Mouse (Mus musculus) cerebral cortex, adult 2 months (tissue): ENCODE results near the gene Zdhhc22.

Experiments used
- WGBS: fragments of 180-500 bp; shearing (Covaris S2); methylation state at CpG from one replicate; pipeline ENCODE4 v1.1.7; 2018; 5-methylcytosine and 5-hydroxymethylcytosine counted together

The Zdhhc22 gene

GRCm38 (mm10) chr12:86995931-86996330 is 5.7 kb upstream of the Zdhhc22 start:
- 84% methylated on average over 6 of the region's 6 CpGs for WGBS

GRCm38 (mm10) chr12:86994776-86995175 is 4.5 kb upstream of the Zdhhc22 start:
- 65% methylated on average over 3 of the region's 3 CpGs for WGBS

GRCm38 (mm10) chr12:86994166-86994565 is 3.9 kb upstream of the Zdhhc22 start:
- WGBS, result 65% methylated on average over 4 of the region's 4 CpGs

- 26% methylated on average over 2 of the region's 2 CpGs for whole genome bisulfite sequencing
Observed at GRCm38 (mm10) chr12:86990755-86991110, 503 bp upstream of the Zdhhc22 start.

- WGBS, result 1% methylated on average over 15 of the region's 15 CpGs
Observed at GRCm38 (mm10) chr12:86989378-86989777, 852 bp downstream of the Zdhhc22 start.

- WGBS, result 68% methylated on average over 16 of the region's 16 CpGs
Observed at GRCm38 (mm10) chr12:86988227-86988626, 2.0 kb downstream of the Zdhhc22 start.

GRCm38 (mm10) chr12:86986562-86986961 is 3.7 kb downstream of the Zdhhc22 start:
- 47% methylated on average over 4 of the region's 4 CpGs for WGBS

GRCm38 (mm10) chr12:86984194-86984555 is 6.1 kb downstream of the Zdhhc22 start:
- WGBS, result 26% methylated on average over 6 of the region's 6 CpGs

GRCm38 (mm10) chr12:86983470-86984193 is 6.6 kb downstream of the Zdhhc22 start:
- 11% methylated on average over 28 of the region's 28 CpGs for WGBS

GRCm38 (mm10) chr12:86981180-86981579 is 9.1 kb downstream of the Zdhhc22 start:
- 36% methylated on average over 9 of the region's 9 CpGs for WGBS

- 8% methylated on average over 15 of the region's 15 CpGs for WGBS
Observed at GRCm38 (mm10) chr12:86977833-86978232, 12.4 kb downstream of the Zdhhc22 start.

- WGBS, result 69% methylated on average over 6 of the region's 6 CpGs
Observed at GRCm38 (mm10) chr12:86976511-86977168, 13.6 kb downstream of the Zdhhc22 start.

GRCm38 (mm10) chr12:86975761-86976160 is 14.5 kb downstream of the Zdhhc22 start:
- WGBS, result 65% methylated on average over 10 of the region's 10 CpGs

- 9% methylated on average over 40 of the region's 40 CpGs for WGBS
Observed at GRCm38 (mm10) chr12:86974387-86975288, 15.6 kb downstream of the Zdhhc22 start.

GRCm38 (mm10) chr12:86973706-86974105 is 16.5 kb downstream of the Zdhhc22 start:
- whole genome bisulfite sequencing, result 22% methylated on average over 8 of the region's 8 CpGs

- 9% methylated on average over 7 of the region's 7 CpGs for WGBS
Observed at GRCm38 (mm10) chr12:86973216-86973615, 17.0 kb downstream of the Zdhhc22 start.

- 92% methylated on average over 7 of the region's 7 CpGs for WGBS
Observed at GRCm38 (mm10) chr12:86971089-86971488, 19.1 kb downstream of the Zdhhc22 start.

- 68% methylated on average over 3 of the region's 3 CpGs for WGBS
Observed at GRCm38 (mm10) chr12:86969220-86969601, 21.0 kb downstream of the Zdhhc22 start.

- 30% methylated on average over 13 of the region's 13 CpGs for WGBS
Observed at GRCm38 (mm10) chr12:86968468-86969219, 21.6 kb downstream of the Zdhhc22 start.

GRCm38 (mm10) chr12:86965237-86965799 is 24.9 kb downstream of the Zdhhc22 start:
- 53% methylated on average over 4 of the region's 4 CpGs for WGBS
